Mouse (Mus musculus) ovary, adult 18-20 months (tissue): ENCODE measurements around the gene Tsen54.

Experiments used
- DNase-seq: peaks from one replicate; pipeline ENCODE4 v3.0.0; 2022; ENCODE audit warnings: low spot score, mixed read lengths

Tsen54 gene

GRCm38 (mm10) chr11:115859143-115859945 is 44.8 kb downstream of the Tsen54 start:
- DNase-seq: peak; percentile 80

GRCm38 (mm10) chr11:115863895-115864294 is 49.4 kb downstream of the Tsen54 start:
- DNase-seq: no peak

GRCm38 (mm10) chr11:115869393-115869792 is 54.9 kb downstream of the Tsen54 start:
- no peak for DNase-seq

GRCm38 (mm10) chr11:115872437-115872836 is 57.9 kb downstream of the Tsen54 start:
- no peak for DNase-seq
